Mouse (Mus musculus) embryonic facial prominence, embryonic 11.5 days (tissue): ENCODE results near the gene Rhoa. TPM values are rescaled to one million over a fixed set of nuclear protein-coding genes. Genes with fewer than 3 reads are reported as not detected.
"Not testable (repeated sequence)": the region's sequence is repeated elsewhere in the genome, so short reads cannot be mapped to it uniquely, and the experiment has no call there.

ENCODE experiments used
- ATAC-seq: fragments of 200-750 bp; cut with Nextera tagmentation; replicated peaks from 2 replicates; pipeline ENCODE4 v1.8.0; 2017; ENCODE audit warnings: low read depth; ENCODE audit not compliant: insufficient number of reproducible peaks, low FRiP score, low TSS enrichment
- DNase-seq: peaks from one replicate; pipeline ENCODE4 v3.0.0-alpha.2; 2015; ENCODE audit warnings: low spot score
- H3K27ac ChIP-seq: fragments of 300-500 bp; sonication (generic); replicated peaks from 2 replicates; pipeline ENCODE4 v1.5.1; 2014; ENCODE audit warnings: mild to moderate bottlenecking, low read depth, low read length, control low read depth
- H3K27me3 ChIP-seq: fragments of 300-500 bp; sonication (generic); 2 replicates; pipeline ENCODE4 v1.6.1; 2014; ENCODE audit warnings: mild to moderate bottlenecking, low read length, moderate library complexity, mixed read lengths; ENCODE audit not compliant: control insufficient read depth, insufficient read depth
- H3K36me3 ChIP-seq: fragments of 300-500 bp; sonication (generic); replicated peaks from 2 replicates; pipeline ENCODE4 v1.6.1; 2014; ENCODE audit warnings: low read depth, mild to moderate bottlenecking, low read length, moderate library complexity, mixed read lengths; ENCODE audit not compliant: control insufficient read depth, insufficient read depth
- H3K4me1 ChIP-seq: fragments of 300-500 bp; sonication (generic); 2 replicates; pipeline ENCODE4 v1.6.1; 2014; ENCODE audit warnings: low read length, mixed read lengths; ENCODE audit not compliant: control insufficient read depth, insufficient read depth
- H3K4me2 ChIP-seq: fragments of 300-500 bp; sonication (generic); 2 replicates; pipeline ENCODE4 v1.6.1; 2014; ENCODE audit warnings: low read depth, mild to moderate bottlenecking, control low read depth, low read length, moderate library complexity
- H3K4me3 ChIP-seq: fragments of 300-500 bp; sonication (generic); 2 replicates; pipeline ENCODE4 v1.5.1; 2014; ENCODE audit warnings: low read depth, low read length, control low read depth
- H3K9ac ChIP-seq: fragments of 300-500 bp; sonication (generic); replicated peaks from 2 replicates; pipeline ENCODE4 v1.6.1; 2014; ENCODE audit warnings: mild to moderate bottlenecking, control low read depth, low read length
- H3K9me3 ChIP-seq: fragments of 300-500 bp; sonication (generic); replicated peaks from 2 replicates; pipeline ENCODE4 v1.6.1; 2016; ENCODE audit warnings: mild to moderate bottlenecking, low read length, inconsistent platforms, mixed read lengths; ENCODE audit not compliant: control insufficient read depth
- whole genome bisulfite sequencing: fragments of 180-500 bp; shearing (Covaris S2); extraction: QIAGEN DNeasy Blood & Tissue Kit; methylation state at CpG from one replicate; pipeline ENCODE4 v1.1.7; 2014; 5-methylcytosine and 5-hydroxymethylcytosine counted together
- polyA plus RNA-seq: library from polyadenylated mRNA; unstranded; fragments of >200 nt; fragmentation: Nextera tagmentation; extraction: Ambion mirVana; gene quantifications from 2 replicates; pipeline ENCODE4 v1.2.1, GENCODE M21; 2014

Gene Rhoa
- polyA plus RNA-seq, 1 experiment from 2014 or later: 282 TPM

DNA sequence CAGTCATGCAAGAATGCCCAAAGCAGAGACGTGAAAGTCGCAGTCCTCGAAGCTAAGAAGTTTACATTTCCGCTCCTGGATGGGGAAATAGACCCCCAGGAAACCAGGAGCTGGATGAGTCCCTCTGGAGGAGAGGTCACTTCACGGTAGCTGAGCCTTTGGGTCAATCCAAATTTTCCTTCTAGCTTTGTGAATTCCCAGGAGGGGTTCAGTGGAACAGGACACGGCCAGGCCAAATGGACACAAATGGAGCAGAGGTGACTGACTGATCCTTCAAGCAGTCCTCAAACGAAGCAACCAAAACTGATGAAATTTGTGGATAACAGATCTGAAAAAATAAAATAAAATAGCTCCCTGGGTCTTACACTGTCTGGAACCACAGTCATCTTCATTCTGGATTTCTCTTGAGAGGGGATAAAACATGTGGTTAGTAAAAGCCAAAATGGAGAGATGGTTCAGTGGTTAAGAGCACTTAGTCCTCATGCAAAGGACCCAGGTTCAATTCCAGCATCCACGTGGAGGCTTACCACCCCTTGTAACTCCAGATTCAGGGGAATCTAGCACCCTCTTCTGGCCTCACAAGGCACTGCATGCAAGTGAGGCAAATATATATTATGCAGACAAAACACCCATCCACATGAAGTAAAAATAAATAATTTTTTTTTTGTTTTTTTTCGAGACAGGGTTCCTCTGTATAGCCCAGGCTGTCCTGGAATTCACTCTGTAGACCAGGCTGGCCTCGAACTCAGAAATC, 27.1 kb upstream of the Rhoa start:
- DNase-seq (peak; percentile 41), ATAC-seq (no peak)
- Histone ChIP-seq H3K27me3 (no peaks in the 10 kb centered on the region), H3K4me2 (no peak overlapping the region), H3K4me3 (no peak overlapping the region), H3K36me3 (no peaks in the 10 kb centered on the region), H3K27ac (no peak overlapping the region), H3K9me3 (no peaks in the 10 kb centered on the region), H3K9ac (no peak overlapping the region), H3K4me1 (no peaks in the 10 kb centered on the region)
- 67% methylated on average over 10 of the region's 10 CpGs for WGBS

- no peaks in the 10 kb centered on the region for H3K36me3 ChIP-seq
- H3K9ac ChIP-seq: no peak overlapping the region
- WGBS: 40% methylated on average over 8 of the region's 8 CpGs
- no peaks in the 10 kb centered on the region for H3K27me3 ChIP-seq
- no peak overlapping the region for H3K4me3 ChIP-seq
- ATAC-seq (no peak), DNase-seq (no peak)
- H3K9me3 ChIP-seq: no peaks in the 10 kb centered on the region
- H3K4me1 ChIP-seq: no peaks in the 10 kb centered on the region
- no peak overlapping the region for H3K27ac ChIP-seq
- H3K4me2 ChIP-seq: no peak overlapping the region
These were observed 25.7 kb upstream of the Rhoa start for GRCm38 (mm10) chr9:108280071-108280828.

DNA sequence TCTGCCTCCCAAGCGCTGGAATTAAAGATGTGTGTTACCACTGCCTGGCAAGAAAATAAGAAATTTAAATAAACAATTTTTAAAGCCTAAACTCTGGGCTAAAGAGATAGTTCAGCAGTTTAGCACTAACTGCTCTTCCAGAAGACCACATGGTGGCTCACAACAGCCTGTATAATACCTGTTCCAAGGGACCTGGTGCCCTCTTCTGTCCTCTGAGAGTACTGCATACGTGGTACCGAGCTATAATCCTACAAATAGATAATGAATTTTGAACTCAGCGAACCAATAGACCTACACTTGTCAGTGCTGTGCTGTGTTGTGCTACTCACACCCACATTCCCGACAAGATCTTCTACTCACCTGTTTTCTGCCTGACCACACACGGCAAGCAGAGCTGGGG, 21.5 kb upstream of the Rhoa start:
- no peaks in the 10 kb centered on the region for H3K36me3 ChIP-seq
- no peaks in the 10 kb centered on the region for H3K9me3 ChIP-seq
- no peaks in the 10 kb centered on the region for H3K27me3 ChIP-seq
- H3K4me1 ChIP-seq: no peaks in the 10 kb centered on the region
- H3K27ac ChIP-seq: no peak overlapping the region
- H3K9ac ChIP-seq: no peak overlapping the region
- no peak overlapping the region for H3K4me3 ChIP-seq
- ATAC-seq (0 out of 2 replicates have a peak, but pooled peaks have one; percentile 64), DNase-seq (peak; percentile 83)
- WGBS: 10% methylated on average over 6 of the region's 6 CpGs
- no peak overlapping the region for H3K4me2 ChIP-seq

DNA sequence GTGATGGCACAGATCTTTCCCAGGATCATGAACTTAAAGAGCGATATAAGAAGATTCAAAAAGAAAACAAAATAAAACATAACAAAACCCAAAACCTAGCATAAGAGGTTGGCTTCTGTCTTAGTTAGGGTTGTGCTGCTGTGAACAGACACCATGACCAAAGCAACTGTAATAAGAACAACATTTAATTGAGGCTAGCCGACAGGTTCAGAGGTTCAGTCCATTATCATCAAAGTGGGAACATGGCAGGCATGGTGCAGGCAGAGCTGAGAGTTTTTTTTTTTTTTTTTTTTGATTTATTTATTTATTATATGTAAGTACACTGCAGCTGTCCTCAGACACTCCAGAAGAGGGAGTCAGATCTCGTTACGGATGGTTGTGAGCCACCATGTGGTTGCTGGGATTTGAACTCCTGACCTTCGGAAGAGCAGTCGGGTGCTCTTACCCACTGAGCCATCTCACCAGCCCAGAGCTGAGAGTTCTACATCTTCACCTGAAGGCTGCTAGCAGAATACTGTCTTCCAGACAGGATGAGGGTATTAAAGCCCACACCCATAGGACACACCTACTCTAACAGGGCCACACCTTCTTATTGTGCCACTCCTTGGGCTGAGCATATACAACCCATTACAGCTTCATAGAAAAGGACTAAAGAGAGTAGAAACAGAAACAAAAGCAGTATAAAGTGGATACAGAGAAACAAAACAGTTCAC, 18.2 kb upstream of the Rhoa start:
- not testable (repeated sequence) for H3K9ac ChIP-seq, H3K4me3 ChIP-seq, H3K4me1 ChIP-seq, H3K27me3 ChIP-seq, ATAC-seq, H3K4me2 ChIP-seq, DNase-seq, H3K9me3 ChIP-seq, H3K36me3 ChIP-seq, H3K27ac ChIP-seq
- 86% methylated on average over 4 of the region's 6 CpGs for WGBS

DNA sequence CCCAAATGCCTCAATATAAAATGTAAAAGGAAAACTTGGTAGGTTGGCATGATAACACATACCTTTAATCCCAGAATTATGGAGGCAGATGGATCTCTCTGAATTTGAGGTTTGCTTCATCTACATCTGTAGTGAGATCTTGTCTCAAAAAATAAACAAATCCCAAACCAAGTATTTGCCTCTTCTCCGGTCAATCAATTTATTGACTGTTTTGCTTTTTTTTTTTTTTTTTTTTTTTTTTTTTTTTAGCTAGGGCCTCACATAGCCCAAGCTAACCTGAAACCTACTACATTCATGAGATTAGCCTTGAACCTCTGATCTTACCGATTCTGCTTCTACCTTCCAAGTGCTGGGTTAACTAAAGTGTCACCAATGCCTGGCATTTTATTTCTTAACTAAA, 16.6 kb upstream of the Rhoa start:
- H3K27ac ChIP-seq: no peak overlapping the region
- H3K9ac ChIP-seq: peak overlapping the region; percentile 70; the same call in 1 of the 2 replicates
- H3K4me1 ChIP-seq: no peaks in the 10 kb centered on the region; the same call in 1 of the 2 replicates
- DNase-seq: no peak
- no peaks in the 10 kb centered on the region for H3K27me3 ChIP-seq
- no peak overlapping the region for H3K4me3 ChIP-seq
- peak overlapping the region; percentile 24 for H3K4me2 ChIP-seq
- WGBS: 67% methylated on average over 2 of the region's 2 CpGs
- H3K36me3 ChIP-seq: no peaks in the 10 kb centered on the region
- no peaks in the 10 kb centered on the region for H3K9me3 ChIP-seq
- no peak for ATAC-seq

GRCm38 (mm10) chr9:108290016-108290750, 15.7 kb upstream of the Rhoa start, which contains the start of gene Nicn1:
TSS of gene Nicn1 (plus strand) at chr9:108290429.
- H3K9ac ChIP-seq: peak within 1 kb of the TSS; percentile 70
- WGBS: under 1% methylated on average over 32 of the region's 32 CpGs
- H3K4me3 ChIP-seq: peak within 1 kb of the TSS; percentile 51
- no peaks in the 10 kb centered on the region for H3K9me3 ChIP-seq
- DNase-seq (peak; percentile 97), ATAC-seq (peak; percentile 94)
- H3K4me1 ChIP-seq: no peaks in the 10 kb centered on the region; the same call in 1 of the 2 replicates
- no peaks in the 10 kb centered on the region for H3K27me3 ChIP-seq
- peak within 1 kb of the TSS; percentile 48; the same call in 1 of the 2 replicates for H3K27ac ChIP-seq
- H3K36me3 ChIP-seq: no peaks in the 10 kb centered on the region; the same call in 1 of the 2 replicates
- peak within 1 kb of the TSS; percentile 50 for H3K4me2 ChIP-seq

DNA sequence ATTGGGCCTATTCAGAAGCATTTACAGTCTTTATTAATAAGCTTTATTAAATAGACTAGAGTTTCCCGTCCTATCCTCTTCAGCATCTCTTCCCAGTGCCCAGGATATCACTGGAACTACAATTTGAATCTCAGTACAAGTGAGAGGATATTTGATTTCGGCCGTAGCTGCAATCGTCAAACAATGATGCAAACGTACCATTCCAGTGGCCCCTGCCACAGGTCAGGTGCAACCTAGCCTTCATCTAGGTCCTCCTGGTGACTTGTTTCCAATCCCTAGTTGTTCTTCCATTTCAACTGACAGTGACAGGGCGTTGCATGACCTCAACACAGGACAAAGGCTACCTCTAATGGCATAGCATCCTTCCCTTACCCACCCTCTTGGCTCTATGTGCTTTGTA, 15.2 kb upstream of the Rhoa start:
- no peaks in the 10 kb centered on the region; the same call in 1 of the 2 replicates for H3K4me1 ChIP-seq
- H3K27me3 ChIP-seq: no peaks in the 10 kb centered on the region
- H3K4me3 ChIP-seq: peak overlapping the region; percentile 51
- peak overlapping the region; percentile 50 for H3K4me2 ChIP-seq
- H3K9ac ChIP-seq: peak overlapping the region; percentile 39
- WGBS: 44% methylated on average over 6 of the region's 6 CpGs
- no peaks in the 10 kb centered on the region for H3K9me3 ChIP-seq
- no peaks in the 10 kb centered on the region; the same call in 1 of the 2 replicates for H3K36me3 ChIP-seq
- no peak for ATAC-seq
- H3K27ac ChIP-seq: no peak overlapping the region
- DNase-seq: no peak
